Mouse (Mus musculus) CH12.LX (cell line): ENCODE measurements around the gene Tufm. TPM values are rescaled to one million over a fixed set of nuclear protein-coding genes. Genes with fewer than 3 reads are reported as not detected.

Experiments used
- DNase-seq: peaks from one replicate; pipeline ENCODE4 v3.0.0-alpha.2; 2013; ENCODE audit errors: extremely low read depth
- H3K27ac ChIP-seq: 2 replicates; pipeline ENCODE4 v1.5.1; 2012; ENCODE audit warnings: low read depth, mild to moderate bottlenecking, control low read depth, moderate library complexity; ENCODE audit not compliant: insufficient read depth
- H3K27me3 ChIP-seq: replicated peaks from 2 replicates; pipeline ENCODE3; 2012; ENCODE audit warnings: inconsistent platforms
- H3K36me3 ChIP-seq, 2 experiments: replicated peaks in 1 of 2; 2 replicates each; pipeline versions ENCODE3 to v1.6.1; 2012; ENCODE audit warnings: inconsistent platforms in 1 of 2, low read length in 1 of 2, mild to moderate bottlenecking in 1 of 2, mixed read lengths in 1 of 2, moderate library complexity in 1 of 2; ENCODE audit not compliant: control insufficient read depth in 1 of 2, insufficient read depth in 1 of 2
- H3K4me1 ChIP-seq, 2 experiments: 2 replicates each; pipeline ENCODE4 v1.6.1; 2012; ENCODE audit warnings: inconsistent platforms in 1 of 2, moderate library complexity in 1 of 2; ENCODE audit not compliant: insufficient read depth in 2 of 2, control insufficient read depth in 1 of 2
- H3K4me2 ChIP-seq: 2 replicates; pipeline ENCODE4 v1.6.1; 2012; ENCODE audit warnings: low read depth, mild to moderate bottlenecking, control low read depth; ENCODE audit not compliant: poor library complexity, insufficient read depth, severe bottlenecking
- H3K4me3 ChIP-seq, 3 experiments: fragments of 150-350 bp in 1 of 3; sonication (generic) in 1 of 3; replicated peaks in 1 of 3; 2 replicates each; pipeline versions ENCODE3 to v1.5.1; 2011 to 2012; ENCODE audit warnings: low read depth in 2 of 3, low read length in 2 of 3, mild to moderate bottlenecking in 2 of 3, moderate library complexity in 2 of 3, control low read depth in 1 of 3, improper control_type of control experiment in 1 of 3, inconsistent platforms in 1 of 3, mixed read lengths in 1 of 3; ENCODE audit not compliant: poor library complexity in 1 of 3
- H3K79me2 ChIP-seq: replicated peaks from 2 replicates; pipeline ENCODE4 v1.6.1; 2012; ENCODE audit warnings: mild to moderate bottlenecking, moderate library complexity; ENCODE audit not compliant: control insufficient read depth, poor library complexity, insufficient read depth, severe bottlenecking; ENCODE audit errors: extremely low read depth
- H3K9ac ChIP-seq: 2 replicates; pipeline ENCODE4 v1.6.1; 2012; ENCODE audit warnings: low read depth, mild to moderate bottlenecking, control low read depth, moderate library complexity; ENCODE audit not compliant: insufficient read depth
- H3K9me3 ChIP-seq: replicated peaks from 2 replicates; pipeline ENCODE3; 2012; ENCODE audit warnings: low read length, inconsistent platforms, mixed read lengths
- CHD1 ChIP-seq: IDR thresholded peaks from 2 replicates; pipeline ENCODE4 v1.6.1; 2012; ENCODE audit warnings: low read depth, low read length, improper control_type of control experiment, inconsistent platforms
- E2F4 ChIP-seq: IDR thresholded peaks from 2 replicates; pipeline ENCODE4 v1.6.1; 2011; ENCODE audit warnings: low read depth, low read length, improper control_type of control experiment; ENCODE audit not compliant: insufficient replicate concordance
- EP300 ChIP-seq: IDR thresholded peaks from 2 replicates; pipeline ENCODE4 v1.6.1; 2011; ENCODE audit warnings: low read length, improper control_type of control experiment
- ETS1 ChIP-seq: conservative IDR thresholded peaks from 2 replicates; pipeline ENCODE4 v1.6.1; 2012; ENCODE audit warnings: low read depth, mild to moderate bottlenecking, inconsistent platforms, low read length, improper control_type of control experiment, moderate library complexity
- JUND ChIP-seq: conservative IDR thresholded peaks from 2 replicates; pipeline ENCODE4 v1.6.1; 2011; ENCODE audit warnings: low read depth, low read length, improper control_type of control experiment
- MAX ChIP-seq: IDR thresholded peaks from 2 replicates; pipeline ENCODE4 v1.6.1; 2011; ENCODE audit warnings: low read length, improper control_type of control experiment
- MXI1 ChIP-seq: IDR thresholded peaks from 2 replicates; pipeline ENCODE4 v1.6.1; 2011; ENCODE audit warnings: mild to moderate bottlenecking, low read depth, low read length, improper control_type of control experiment
- MYC ChIP-seq: IDR thresholded peaks from 2 replicates; pipeline ENCODE4 v1.6.1; 2011; ENCODE audit warnings: low read depth, mild to moderate bottlenecking, improper control_type of control experiment, low read length
- NELFE ChIP-seq: IDR thresholded peaks from 2 replicates; pipeline ENCODE4 v1.6.1; 2011; ENCODE audit warnings: low read depth, low read length, improper control_type of control experiment
- NRF1 ChIP-seq: IDR thresholded peaks from 2 replicates; pipeline ENCODE4 v1.6.1; 2014; ENCODE audit warnings: low read depth, mild to moderate bottlenecking, inconsistent platforms, low read length, improper control_type of control experiment, moderate library complexity
- POLR2AphosphoS2 ChIP-seq: IDR thresholded peaks from 2 replicates; pipeline ENCODE4 v1.6.1; 2011; ENCODE audit warnings: low read depth, low read length, improper control_type of control experiment
- RAD21 ChIP-seq: IDR thresholded peaks from 2 replicates; pipeline ENCODE4 v1.6.1; 2011; ENCODE audit warnings: low read depth, mild to moderate bottlenecking, low read length, improper control_type of control experiment, moderate library complexity
- RCOR1 ChIP-seq: conservative IDR thresholded peaks from 2 replicates; pipeline ENCODE4 v1.6.1; 2012; ENCODE audit warnings: low read depth, mild to moderate bottlenecking, inconsistent platforms, low read length, improper control_type of control experiment
- SMC3 ChIP-seq: IDR thresholded peaks from 2 replicates; pipeline ENCODE4 v1.6.1; 2011; ENCODE audit warnings: low read depth, low read length, improper control_type of control experiment
- TBP ChIP-seq: conservative IDR thresholded peaks from 2 replicates; pipeline ENCODE4 v1.6.1; 2011; ENCODE audit warnings: low read depth, low read length, improper control_type of control experiment
- UBTF ChIP-seq: IDR thresholded peaks from 2 replicates; pipeline ENCODE4 v1.6.1; 2012; ENCODE audit warnings: low read depth, mild to moderate bottlenecking, inconsistent platforms, low read length, improper control_type of control experiment, moderate library complexity
- ZC3H11A ChIP-seq: IDR thresholded peaks from 2 replicates; pipeline ENCODE4 v1.6.1; 2012; ENCODE audit warnings: low read depth, mild to moderate bottlenecking, inconsistent platforms, low read length, improper control_type of control experiment
- dilution Hi-C: fragments of 300-500 bp; cut with MboI; formaldehyde crosslinking; loops from 2 replicates; pipeline ENCODE4 v1.14.3; 2020; ENCODE audit warnings: low sequenced_read_pairs; ENCODE audit not compliant: extremely low pct_unique_long_range_greater_than_20kb, extremely low pct_ligation_motif_present
- in situ Hi-C: fragments of 300-500 bp; cut with MboI; formaldehyde crosslinking; loops from 3 replicates; pipeline ENCODE4 v1.14.3; 2019; ENCODE audit warnings: low sequenced_read_pairs, low pct_ligation_motif_present, low pct_unique_long_range_greater_than_20kb, mixed read lengths
- polyA plus RNA-seq: library from polyadenylated mRNA; unstranded; fragments of >175 nt; gene quantifications from 2 replicates; pipeline ENCODE4 v1.2.1, GENCODE M21; 2012; ENCODE audit warnings: low read depth; ENCODE audit not compliant: insufficient read length
- total RNA-seq, 2 experiments: library from RNA; depleted of rRNA; stranded (reverse); fragments of 300-350 nt in 1 of 2; fragments of >200 nt in 1 of 2; gene quantifications; 2 replicates each; pipeline ENCODE4 v1.2.3; 2012 to 2014

The Tufm gene
- total and polyA plus RNA-seq, 3 experiments: 115 to 219 (median 156) TPM

DNA sequence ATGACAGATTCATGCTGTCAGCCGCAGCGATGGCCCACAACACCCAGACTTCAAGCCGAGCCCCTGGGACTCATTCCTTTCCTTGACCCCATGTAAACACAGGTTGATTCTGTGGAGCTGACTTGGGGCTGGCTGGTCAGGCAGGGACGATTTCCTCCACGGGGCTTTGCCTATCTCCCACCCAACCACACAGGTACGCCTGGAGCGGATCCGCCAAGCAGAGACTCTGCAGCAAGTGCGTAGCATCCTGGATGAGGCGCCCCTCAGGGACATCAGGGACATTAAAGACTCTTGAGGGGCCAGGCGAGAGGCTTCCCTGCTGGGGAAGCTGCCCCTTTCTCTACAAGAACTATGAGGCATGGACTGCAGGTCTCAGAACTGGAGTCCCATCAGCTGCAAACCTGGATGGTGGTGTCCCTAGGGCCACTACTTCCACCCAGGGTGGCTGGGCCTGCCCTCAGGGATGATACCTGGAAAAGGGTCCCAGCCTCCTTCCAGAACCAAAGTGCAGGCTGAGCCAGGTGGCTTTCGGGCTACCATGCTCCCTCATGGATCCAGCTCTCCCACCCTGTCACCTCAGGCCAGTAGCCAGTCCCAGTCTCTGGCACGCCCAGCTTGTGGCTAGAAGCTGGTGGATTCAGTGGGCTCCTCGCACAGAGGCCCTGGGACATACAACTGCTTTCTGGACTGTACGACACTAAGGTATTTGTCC, 41.9 kb upstream of the Tufm start:
- dilution Hi-C loops: no loop called here
- no peaks in the 10 kb centered on the region for H3K27me3 ChIP-seq
- H3K4me3 ChIP-seq: no peak overlapping the region
- no peaks in the 10 kb centered on the region for H3K4me1 ChIP-seq
- no peak overlapping the region for H3K9ac ChIP-seq
- H3K9me3 ChIP-seq: no peaks in the 10 kb centered on the region
- no peak overlapping the region for H3K4me2 ChIP-seq
- H3K36me3 ChIP-seq: peaks cover 74 to 94% of the 10 kb centered on the region in 2 experiments
- TF ChIP-seq EP300 (no peak), NRF1 (no peak), RCOR1 (no peak), E2F4 (no peak), MYC (no peak), CHD1 (no peak)
- H3K79me2 ChIP-seq: no peaks in the 10 kb centered on the region
- no peak for DNase-seq
- in situ Hi-C loops: no loop called here
- H3K27ac ChIP-seq: no peak overlapping the region

DNA sequence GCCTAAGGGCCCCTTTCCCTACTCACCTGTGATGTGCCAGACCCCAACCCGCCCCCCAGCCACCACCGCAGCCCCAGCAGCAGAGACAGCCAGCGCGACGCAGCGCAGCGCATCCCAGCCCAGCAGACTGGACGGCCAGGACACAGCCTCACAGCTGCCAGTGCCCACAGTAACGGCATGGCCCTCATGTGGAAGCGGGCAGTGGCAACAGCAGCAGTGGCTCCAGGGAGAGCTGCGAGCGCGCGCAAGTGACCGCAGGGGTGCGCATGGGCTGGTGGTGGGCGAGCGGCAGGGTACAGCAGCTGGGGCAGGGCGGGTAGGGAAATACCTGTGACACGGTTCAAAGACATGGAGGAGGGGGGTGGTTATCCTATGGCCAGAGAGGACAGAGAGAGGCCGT, 40.9 kb upstream of the Tufm start:
- dilution Hi-C loops (no loop called here), in situ Hi-C loops (no loop called here)
- no peak for DNase-seq
- H3K27me3 ChIP-seq: no peaks in the 10 kb centered on the region
- peaks cover 71 to 93% of the 10 kb centered on the region in 2 experiments for H3K36me3 ChIP-seq
- H3K27ac ChIP-seq: no peak overlapping the region
- no peaks in the 10 kb centered on the region for H3K79me2 ChIP-seq
- no peak overlapping the region for H3K4me2 ChIP-seq
- no peaks in the 10 kb centered on the region for H3K9me3 ChIP-seq
- H3K9ac ChIP-seq: no peak overlapping the region
- no peaks in the 10 kb centered on the region for H3K4me1 ChIP-seq
- H3K4me3 ChIP-seq: no peak overlapping the region
- TF ChIP-seq SMC3: no peak
- TF ChIP-seq UBTF: no peak
- no peak for TF ChIP-seq MAX
- TF ChIP-seq, all 38 proteins: peak for 0

DNA sequence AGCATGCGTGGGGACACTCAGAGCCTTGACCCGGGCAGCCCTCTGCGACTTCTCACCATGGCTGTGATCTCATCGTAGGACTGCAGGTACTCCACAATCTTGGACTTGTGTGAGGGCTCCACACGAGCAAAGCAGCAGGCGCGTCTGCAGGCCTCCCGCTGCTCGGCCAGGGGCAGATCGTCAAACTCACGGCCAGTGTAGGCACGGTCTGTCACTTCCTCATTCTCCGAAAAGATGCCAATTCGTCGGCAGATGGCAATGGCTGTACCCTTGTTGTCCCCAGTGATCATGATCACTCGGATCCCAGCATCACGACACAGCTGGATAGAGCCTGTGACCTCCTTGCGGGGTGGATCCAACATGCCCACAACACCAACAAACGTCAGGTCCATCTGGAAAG, 38.7 kb upstream of the Tufm start:
- dilution Hi-C loops: no loop called here
- in situ Hi-C loops: no loop called here
- peaks cover 6 to 8% of the 10 kb centered on the region in 2 experiments; a peak in 3 of 4 replicates for H3K4me1 ChIP-seq
- no peak overlapping the region for H3K27ac ChIP-seq
- no peak overlapping the region for H3K4me2 ChIP-seq
- no peak overlapping the region for H3K9ac ChIP-seq
- H3K27me3 ChIP-seq: no peaks in the 10 kb centered on the region
- DNase-seq: no peak
- H3K9me3 ChIP-seq: no peaks in the 10 kb centered on the region
- no peaks in the 10 kb centered on the region for H3K79me2 ChIP-seq
- H3K36me3 ChIP-seq: peaks cover 57 to 76% of the 10 kb centered on the region in 2 experiments
- TF ChIP-seq MXI1 (no peak), RAD21 (no peak), JUND (no peak), ETS1 (no peak), RCOR1 (no peak), ZC3H11A (no peak), SMC3 (no peak), MYC (no peak), TBP (no peak), NELFE (no peak), POLR2AphosphoS2 (no peak), EP300 (no peak)
- no peak overlapping the region for H3K4me3 ChIP-seq
